Mouse (Mus musculus) retina, adult 2 months (tissue): ENCODE data around the gene Cilp.

Source experiments
- DNase-seq: peaks from one replicate; pipeline ENCODE4 v3.0.0-alpha.2; 2012; ENCODE audit warnings: low read depth, low spot score

Gene Cilp

GRCm38 (mm10) chr9:65294716-65295378, 29.9 kb downstream of the Cilp start:
- no peak for DNase-seq

GRCm38 (mm10) chr9:65297056-65297455, 32.1 kb downstream of the Cilp start:
- no peak for DNase-seq

GRCm38 (mm10) chr9:65298761-65299160, 33.8 kb downstream of the Cilp start:
- DNase-seq, result no peak

- no peak for DNase-seq
Observed at GRCm38 (mm10) chr9:65299650-65300049, 34.7 kb downstream of the Cilp start.

GRCm38 (mm10) chr9:65302327-65302983, 37.5 kb downstream of the Cilp start:
- no peak for DNase-seq

- DNase-seq, result no peak
Observed at GRCm38 (mm10) chr9:65303586-65303985, 38.6 kb downstream of the Cilp start.

- DNase-seq, result no peak
Observed at GRCm38 (mm10) chr9:65304300-65304699, 39.3 kb downstream of the Cilp start.

GRCm38 (mm10) chr9:65306672-65307071, 41.7 kb downstream of the Cilp start:
- DNase-seq, result no peak

GRCm38 (mm10) chr9:65308011-65308410, 43.0 kb downstream of the Cilp start:
- no peak for DNase-seq

- no peak for DNase-seq
Observed at GRCm38 (mm10) chr9:65312669-65313357, 47.8 kb downstream of the Cilp start.

- DNase-seq, result no peak
Observed at GRCm38 (mm10) chr9:65313846-65314245, 48.9 kb downstream of the Cilp start.

GRCm38 (mm10) chr9:65322255-65322900, 57.4 kb downstream of the Cilp start:
- no peak for DNase-seq

- DNase-seq, result no peak
Observed at GRCm38 (mm10) chr9:65325971-65326370, 61.0 kb downstream of the Cilp start.

GRCm38 (mm10) chr9:65327371-65327770, 62.4 kb downstream of the Cilp start:
- no peak for DNase-seq
